Mouse (Mus musculus) stomach, postnatal 0 days (tissue): ENCODE data around the gene Chd3. TPM values are rescaled to one million over a fixed set of nuclear protein-coding genes. Genes with fewer than 3 reads are reported as not detected.

ENCODE experiments used
- ATAC-seq: fragments of 200-750 bp; cut with Nextera tagmentation; 2 replicates; pipeline ENCODE4 v1.8.0; 2017; ENCODE audit not compliant: low FRiP score, low TSS enrichment
- DNase-seq: peaks from one replicate; pipeline ENCODE4 v3.0.0-alpha.2; 2016; ENCODE audit warnings: low spot score
- H3K27ac ChIP-seq: fragments of 300-500 bp; sonication (generic); replicated peaks from 2 replicates; pipeline ENCODE4 v1.5.1; 2014; ENCODE audit warnings: mild to moderate bottlenecking, control low read depth
- H3K27me3 ChIP-seq: fragments of 300-500 bp; sonication (generic); 2 replicates; pipeline ENCODE4 v1.6.1; 2014; ENCODE audit warnings: low read length; ENCODE audit not compliant: control insufficient read depth, insufficient read depth
- H3K36me3 ChIP-seq: fragments of 300-500 bp; sonication (generic); 2 replicates; pipeline ENCODE4 v1.6.1; 2014; ENCODE audit warnings: low read length, mixed read lengths; ENCODE audit not compliant: control insufficient read depth, insufficient read depth
- H3K4me1 ChIP-seq: fragments of 300-500 bp; sonication (generic); replicated peaks from 2 replicates; pipeline ENCODE4 v1.6.1; 2014; ENCODE audit warnings: antibody characterized with exemption; ENCODE audit not compliant: control insufficient read depth, insufficient read depth
- H3K4me2 ChIP-seq: fragments of 300-500 bp; sonication (generic); replicated peaks from 2 replicates; pipeline ENCODE4 v1.6.1; 2014; ENCODE audit warnings: low read depth, mild to moderate bottlenecking, control low read depth, moderate library complexity
- H3K4me3 ChIP-seq: fragments of 300-500 bp; sonication (generic); 2 replicates; pipeline ENCODE4 v1.5.1; 2014; ENCODE audit warnings: low read depth, low read length, control low read depth
- H3K9ac ChIP-seq: fragments of 300-500 bp; sonication (generic); 2 replicates; pipeline ENCODE4 v1.6.1; 2014; ENCODE audit warnings: mild to moderate bottlenecking, low read length, control low read depth, mixed read lengths
- H3K9me3 ChIP-seq: fragments of 300-500 bp; sonication (generic); 2 replicates; pipeline ENCODE4 v1.6.1; 2016; ENCODE audit warnings: low read length; ENCODE audit not compliant: control insufficient read depth
- CTCF ChIP-seq: IDR thresholded peaks from 2 replicates; pipeline ENCODE4 v1.5.1; 2016; ENCODE audit warnings: antibody characterized with exemption, low read depth, mild to moderate bottlenecking, moderate library complexity
- EP300 ChIP-seq: optimal IDR thresholded peaks from 2 replicates; pipeline ENCODE3; 2016; ENCODE audit warnings: antibody characterized with exemption
- WGBS: fragments of 180-500 bp; shearing (Covaris S2); extraction: QIAGEN DNeasy Blood & Tissue Kit; methylation state at CpG from one replicate; pipeline ENCODE4 v1.1.7; 2014; 5-methylcytosine and 5-hydroxymethylcytosine counted together
- polyA plus RNA-seq: library from polyadenylated mRNA; unstranded; fragments of >200 nt; fragmentation: Nextera tagmentation; extraction: Ambion mirVana; gene quantifications from 2 replicates; pipeline ENCODE4 v1.2.1, GENCODE M21; 2015

The Chd3 gene
- polyA plus RNA-seq, 1 experiment from 2014 or later, result 18.4 TPM

- Histone ChIP-seq H3K36me3 (peaks cover 53% of the 10 kb centered on the region), H3K9ac (no peak overlapping the region), H3K9me3 (no peaks in the 10 kb centered on the region), H3K4me3 (no peak overlapping the region), H3K4me1 (peaks cover 4% of the 10 kb centered on the region), H3K4me2 (no peak overlapping the region), H3K27me3 (no peaks in the 10 kb centered on the region), H3K27ac (no peak overlapping the region)
- TF ChIP-seq EP300 (no peak), CTCF (no peak)
- 90% methylated on average over 38 of the region's 38 CpGs for WGBS
- DNase-seq (no peak), ATAC-seq (no peak)
Measured at GRCm38 (mm10) chr11:69403691-69404594, 34.7 kb upstream of the Chd3 start.

- DNase-seq, result no peak
- ATAC-seq, result no peak
- peaks cover 48% of the 10 kb centered on the region for H3K36me3 ChIP-seq
- no peaks in the 10 kb centered on the region for H3K27me3 ChIP-seq
- no peak overlapping the region for H3K4me3 ChIP-seq
- no peak overlapping the region for H3K9ac ChIP-seq
- no peak overlapping the region for H3K27ac ChIP-seq
- H3K4me1 ChIP-seq, result peaks cover 2% of the 10 kb centered on the region; the same call in 1 of the 2 replicates
- TF ChIP-seq EP300 (no peak), CTCF (no peak)
- no peaks in the 10 kb centered on the region for H3K9me3 ChIP-seq
- 84% methylated on average over 12 of the region's 12 CpGs for WGBS
- no peak overlapping the region for H3K4me2 ChIP-seq
Measured at GRCm38 (mm10) chr11:69401987-69402386, 32.8 kb upstream of the Chd3 start.

- Histone ChIP-seq H3K4me2 (no peak overlapping the region), H3K27ac (no peak overlapping the region)
- 16% methylated on average over 22 of the region's 22 CpGs for WGBS
Measured at GRCm38 (mm10) chr11:69401210-69401637, 32.0 kb upstream of the Chd3 start.

GRCm38 (mm10) chr11:69400083-69400850, 31.1 kb upstream of the Chd3 start:
- ATAC-seq (no peak), DNase-seq (no peak)
- Histone ChIP-seq H3K9me3 (no peaks in the 10 kb centered on the region), H3K36me3 (peaks cover 32% of the 10 kb centered on the region), H3K27me3 (no peaks in the 10 kb centered on the region), H3K4me3 (no peak overlapping the region), H3K4me1 (peaks cover 5% of the 10 kb centered on the region; the same call in 1 of the 2 replicates), H3K9ac (no peak overlapping the region), H3K4me2 (no peak overlapping the region), H3K27ac (no peak overlapping the region)
- TF ChIP-seq EP300, result no peak
- no peak for TF ChIP-seq CTCF
- 83% methylated on average over 25 of the region's 25 CpGs for WGBS

More at GRCm38 (mm10) chr11:69401210-69401637, 32.0 kb upstream of the Chd3 start:
- Histone ChIP-seq H3K27me3 (no peaks in the 10 kb centered on the region), H3K9ac (no peak overlapping the region), H3K36me3 (peaks cover 42% of the 10 kb centered on the region), H3K4me3 (no peak overlapping the region), H3K4me1 (peaks cover 5% of the 10 kb centered on the region; the same call in 1 of the 2 replicates), H3K9me3 (no peaks in the 10 kb centered on the region)
- DNase-seq (peak; percentile 95), ATAC-seq (peak; percentile 81)
- TF ChIP-seq CTCF, result peak; percentile 98
- TF ChIP-seq EP300, result no peak

GRCm38 (mm10) chr11:69399201-69400082, 30.2 kb upstream of the Chd3 start:
- ATAC-seq, result no peak

More at GRCm38 (mm10) chr11:69399201-69400082, 30.2 kb upstream of the Chd3 start:
- H3K27me3 ChIP-seq, result no peaks in the 10 kb centered on the region
- H3K27ac ChIP-seq, result no peak overlapping the region
- H3K4me3 ChIP-seq, result no peak overlapping the region
- 54% methylated on average over 66 of the region's 66 CpGs for WGBS
- no peak for TF ChIP-seq CTCF
- TF ChIP-seq EP300, result no peak
- peaks cover 5% of the 10 kb centered on the region; the same call in 1 of the 2 replicates for H3K4me1 ChIP-seq
- no peaks in the 10 kb centered on the region for H3K9me3 ChIP-seq
- no peak overlapping the region; the same call in 1 of the 2 replicates for H3K9ac ChIP-seq
- no peak overlapping the region for H3K4me2 ChIP-seq
- H3K36me3 ChIP-seq, result peaks cover 27% of the 10 kb centered on the region
- no peak for DNase-seq
